Mouse (Mus musculus): Measurements from ENCODE around the gene Mief1. TPM values are rescaled to one million over a fixed set of nuclear protein-coding genes. Genes with fewer than 3 reads are reported as not detected.

Gene Mief1
- polyA plus RNA-seq, 1 experiment from 2014 or later: 42.7 TPM

Other genes starting within 250 kb of the Mief1 start
- gene Pdgfb, start 219.0 kb upstream of the Mief1 start, polyA plus RNA-seq (2015; fragmentation: Nextera tagmentation; extraction: Ambion mirVana): 3.4 and 3.6 TPM in 2 replicates
- gene Syngr1, start 142.7 kb upstream of the Mief1 start, polyA plus RNA-seq (2015; fragmentation: Nextera tagmentation; extraction: Ambion mirVana): 49.5 and 58.4 TPM in 2 replicates
- gene Rpl3, start 142.2 kb upstream of the Mief1 start, polyA plus RNA-seq (2015; fragmentation: Nextera tagmentation; extraction: Ambion mirVana): 605 and 629 TPM in 2 replicates
- 40.7 and 43.8 TPM in 2 replicates for gene Tab1, start 100.9 kb upstream of the Mief1 start, polyA plus RNA-seq (2015; fragmentation: Nextera tagmentation; extraction: Ambion mirVana)
- 10.8 and 11.0 TPM in 2 replicates for gene Mgat3, start 60.3 kb upstream of the Mief1 start, polyA plus RNA-seq (2015; fragmentation: Nextera tagmentation; extraction: Ambion mirVana)
- gene AC140267.1, start 1.8 kb downstream of the Mief1 start, polyA plus RNA-seq (2015; fragmentation: Nextera tagmentation; extraction: Ambion mirVana): 4.1 TPM in 1 of 2 replicates, not detected in the other
- 122 and 139 TPM in 2 replicates for gene Atf4, start 21.2 kb downstream of the Mief1 start, polyA plus RNA-seq (2015; fragmentation: Nextera tagmentation; extraction: Ambion mirVana)
- 60.6 and 65.5 TPM in 2 replicates for gene Rps19bp1, start 30.3 kb downstream of the Mief1 start, polyA plus RNA-seq (2015; fragmentation: Nextera tagmentation; extraction: Ambion mirVana)
- 0.42 and 0.60 TPM in 2 replicates for gene Cacna1i, start 53.2 kb downstream of the Mief1 start, polyA plus RNA-seq (2015; fragmentation: Nextera tagmentation; extraction: Ambion mirVana)